Mouse (Mus musculus): ENCODE results near the gene Gm49369. TPM values are rescaled to one million over a fixed set of nuclear protein-coding genes. Genes with fewer than 3 reads are reported as not detected.

Gm49369 gene
- polyA plus RNA-seq, 1 experiment from 2014 or later, result 1.4 TPM

DNA sequence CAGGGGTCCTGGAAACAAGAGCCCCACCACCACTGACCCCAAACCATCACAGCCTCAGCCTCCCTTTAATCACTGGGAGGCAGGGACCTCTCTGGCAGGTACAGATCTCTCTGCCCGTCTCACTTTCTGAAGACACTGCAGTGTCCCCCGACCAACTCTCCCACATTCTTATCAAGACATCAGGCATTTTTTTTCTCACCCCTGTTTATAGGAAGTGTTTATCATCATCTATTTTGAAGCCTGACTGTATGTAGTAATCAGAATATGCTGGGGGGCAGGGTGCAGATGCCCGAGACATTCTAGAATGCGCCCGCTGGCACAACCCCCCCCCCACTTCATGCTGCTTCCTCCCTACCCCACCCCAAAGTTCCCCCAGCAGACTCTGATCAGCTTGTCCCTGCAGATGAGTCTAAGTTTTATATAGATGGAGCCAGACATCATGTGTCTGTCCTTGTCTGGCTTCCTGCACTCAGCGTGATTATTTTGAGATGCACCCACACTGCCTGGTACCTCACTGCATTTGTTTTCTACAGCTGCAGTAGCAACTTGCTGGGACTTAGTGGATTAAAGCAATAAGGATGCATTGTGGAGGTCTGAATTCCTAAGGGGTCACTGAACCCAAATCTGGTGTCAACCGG lies 17.8 kb upstream of the Gm49369 start:
- peaks cover 26% of the 10 kb centered on the region for H3K4me1 ChIP-seq (ENCODE audit: control insufficient read depth, low read depth, low read length)
- no peak overlapping the region for H3K4me3 ChIP-seq (ENCODE audit: low read depth, low read length)
- H3K9me3 ChIP-seq (replicated peaks; ENCODE audit: control insufficient read depth, low read length), result no peaks in the 10 kb centered on the region
- H3K27ac ChIP-seq (ENCODE audit: low read length), result no peak overlapping the region
- no peak for ATAC-seq (ENCODE audit: low read depth)
- no peaks in the 10 kb centered on the region for H3K36me3 ChIP-seq (ENCODE audit: control insufficient read depth, insufficient read depth)
- no peak overlapping the region for H3K4me2 ChIP-seq (ENCODE audit: low read depth, low read length)
- H3K27me3 ChIP-seq (ENCODE audit: control insufficient read depth, insufficient read depth, low read depth, low read length), result no peaks in the 10 kb centered on the region
- no peak overlapping the region for H3K9ac ChIP-seq (ENCODE audit: low read depth, low read length)
- 49% methylated on average over 7 of the region's 7 CpGs for WGBS (ENCODE audit: insufficient replicate concordance)

DNA sequence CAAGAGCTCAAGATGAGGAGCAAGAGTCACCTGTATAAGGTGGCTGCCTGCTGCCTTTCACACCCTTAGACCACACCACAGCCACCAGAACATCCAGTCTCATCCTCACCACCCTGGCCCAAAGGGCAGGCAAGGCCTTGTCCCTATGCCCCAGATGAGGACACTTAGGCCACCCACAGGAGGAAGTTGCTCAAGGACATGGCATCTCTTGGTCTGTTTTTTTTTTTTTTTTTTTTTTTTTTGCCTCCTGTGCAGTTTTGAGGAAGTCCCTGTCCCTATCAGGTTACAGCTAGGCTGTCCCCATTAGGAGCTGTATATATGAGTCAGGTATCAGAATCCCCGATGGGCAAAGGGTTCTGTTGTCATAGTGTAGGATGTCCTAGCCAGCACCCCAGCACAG lies 16.8 kb upstream of the Gm49369 start:
- Histone ChIP-seq H3K4me3 (ENCODE audit: low read depth, low read length) (no peak overlapping the region), H3K9ac (ENCODE audit: low read depth, low read length) (no peak overlapping the region), H3K27me3 (ENCODE audit: control insufficient read depth, insufficient read depth, low read depth, low read length) (no peaks in the 10 kb centered on the region), H3K27ac (ENCODE audit: low read length) (peak overlapping the region; percentile 46), H3K36me3 (ENCODE audit: control insufficient read depth, insufficient read depth) (no peaks in the 10 kb centered on the region), H3K4me2 (ENCODE audit: low read depth, low read length) (no peak overlapping the region), H3K4me1 (ENCODE audit: control insufficient read depth, low read depth, low read length) (peaks cover 36% of the 10 kb centered on the region), H3K9me3 (replicated peaks; ENCODE audit: control insufficient read depth, low read length) (no peaks in the 10 kb centered on the region)
- no peak for ATAC-seq (ENCODE audit: low read depth)
- WGBS (ENCODE audit: insufficient replicate concordance), result 12% methylated on average over 1 of the region's 1 CpGs

DNA sequence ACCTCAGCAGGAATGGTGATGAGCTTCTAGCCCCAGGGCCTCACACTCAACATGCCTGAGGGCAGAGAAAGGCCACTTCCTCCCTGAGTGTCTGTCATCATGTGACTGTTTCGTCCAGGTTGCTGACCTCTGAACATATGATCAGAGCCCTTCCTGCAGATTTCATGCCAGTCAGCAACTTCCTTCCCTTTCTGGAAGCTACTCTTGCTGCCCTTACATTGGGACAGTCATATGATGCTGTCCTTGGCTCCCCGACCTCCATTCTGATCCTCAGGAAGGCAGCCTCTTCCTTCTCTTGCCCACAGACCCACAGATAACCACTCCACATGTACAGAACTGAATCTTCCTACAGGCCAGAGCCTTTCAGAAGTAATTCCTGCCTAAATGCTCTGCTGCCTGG lies 15.6 kb upstream of the Gm49369 start:
- H3K4me2 ChIP-seq (ENCODE audit: low read depth, low read length), result no peak overlapping the region
- H3K27me3 ChIP-seq (ENCODE audit: control insufficient read depth, insufficient read depth, low read depth, low read length), result no peaks in the 10 kb centered on the region
- H3K27ac ChIP-seq (ENCODE audit: low read length), result peak overlapping the region; percentile 48
- peak; percentile 28 for ATAC-seq (ENCODE audit: low read depth)
- whole genome bisulfite sequencing (ENCODE audit: insufficient replicate concordance), result 25% methylated on average over 2 of the region's 2 CpGs
- no peak overlapping the region for H3K9ac ChIP-seq (ENCODE audit: low read depth, low read length)
- no peaks in the 10 kb centered on the region for H3K9me3 ChIP-seq (replicated peaks; ENCODE audit: control insufficient read depth, low read length)
- H3K36me3 ChIP-seq (ENCODE audit: control insufficient read depth, insufficient read depth), result no peaks in the 10 kb centered on the region
- H3K4me3 ChIP-seq (ENCODE audit: low read depth, low read length), result no peak overlapping the region
- H3K4me1 ChIP-seq (ENCODE audit: control insufficient read depth, low read depth, low read length), result peaks cover 45% of the 10 kb centered on the region

GRCm38 (mm10) chr7:142396611-142397010 lies 14.1 kb upstream of the Gm49369 start:
- 90% methylated on average over 1 of the region's 1 CpGs for WGBS (ENCODE audit: insufficient replicate concordance)
- no peak for ATAC-seq (ENCODE audit: low read depth)
- H3K4me3 ChIP-seq (ENCODE audit: low read depth, low read length), result no peak overlapping the region
- H3K4me1 ChIP-seq (ENCODE audit: control insufficient read depth, low read depth, low read length), result peaks cover 55% of the 10 kb centered on the region
- no peaks in the 10 kb centered on the region for H3K9me3 ChIP-seq (replicated peaks; ENCODE audit: control insufficient read depth, low read length)
- no peak overlapping the region for H3K9ac ChIP-seq (ENCODE audit: low read depth, low read length)
- no peak overlapping the region for H3K4me2 ChIP-seq (ENCODE audit: low read depth, low read length)
- peak overlapping the region; percentile 48; the same call in 1 of the 2 replicates for H3K27ac ChIP-seq (ENCODE audit: low read length)
- no peaks in the 10 kb centered on the region for H3K36me3 ChIP-seq (ENCODE audit: control insufficient read depth, insufficient read depth)
- H3K27me3 ChIP-seq (ENCODE audit: control insufficient read depth, insufficient read depth, low read depth, low read length), result no peaks in the 10 kb centered on the region

DNA sequence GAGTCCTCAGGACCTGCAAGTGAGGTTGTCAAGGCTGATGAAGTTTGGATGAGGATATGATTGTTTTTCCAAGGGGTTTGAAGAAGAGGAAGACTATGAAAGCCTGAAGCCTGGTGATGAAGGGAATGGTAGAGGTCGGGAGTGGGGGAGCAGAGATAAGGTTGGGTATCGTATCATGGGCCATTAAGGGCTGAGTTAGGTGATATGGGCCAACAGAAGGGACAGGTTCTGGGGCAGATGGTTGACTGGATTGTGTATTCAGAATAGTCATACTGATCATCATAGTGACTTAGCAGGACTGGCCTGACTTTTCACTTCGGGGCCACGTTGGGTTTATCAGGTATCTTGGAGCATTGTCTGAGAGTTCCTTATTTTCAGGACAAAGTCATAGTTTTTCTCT lies 13.0 kb upstream of the Gm49369 start:
- Histone ChIP-seq H3K27me3 (ENCODE audit: control insufficient read depth, insufficient read depth, low read depth, low read length) (no peaks in the 10 kb centered on the region), H3K9ac (ENCODE audit: low read depth, low read length) (no peak overlapping the region), H3K9me3 (replicated peaks; ENCODE audit: control insufficient read depth, low read length) (no peaks in the 10 kb centered on the region), H3K4me3 (ENCODE audit: low read depth, low read length) (no peak overlapping the region), H3K4me1 (ENCODE audit: control insufficient read depth, low read depth, low read length) (peaks cover 60% of the 10 kb centered on the region), H3K27ac (ENCODE audit: low read length) (peak overlapping the region; percentile 54), H3K36me3 (ENCODE audit: control insufficient read depth, insufficient read depth) (no peaks in the 10 kb centered on the region), H3K4me2 (ENCODE audit: low read depth, low read length) (no peak overlapping the region)
- ATAC-seq (ENCODE audit: low read depth), result peak; percentile 39
- WGBS (ENCODE audit: insufficient replicate concordance), result 19% methylated on average over 4 of the region's 4 CpGs

DNA sequence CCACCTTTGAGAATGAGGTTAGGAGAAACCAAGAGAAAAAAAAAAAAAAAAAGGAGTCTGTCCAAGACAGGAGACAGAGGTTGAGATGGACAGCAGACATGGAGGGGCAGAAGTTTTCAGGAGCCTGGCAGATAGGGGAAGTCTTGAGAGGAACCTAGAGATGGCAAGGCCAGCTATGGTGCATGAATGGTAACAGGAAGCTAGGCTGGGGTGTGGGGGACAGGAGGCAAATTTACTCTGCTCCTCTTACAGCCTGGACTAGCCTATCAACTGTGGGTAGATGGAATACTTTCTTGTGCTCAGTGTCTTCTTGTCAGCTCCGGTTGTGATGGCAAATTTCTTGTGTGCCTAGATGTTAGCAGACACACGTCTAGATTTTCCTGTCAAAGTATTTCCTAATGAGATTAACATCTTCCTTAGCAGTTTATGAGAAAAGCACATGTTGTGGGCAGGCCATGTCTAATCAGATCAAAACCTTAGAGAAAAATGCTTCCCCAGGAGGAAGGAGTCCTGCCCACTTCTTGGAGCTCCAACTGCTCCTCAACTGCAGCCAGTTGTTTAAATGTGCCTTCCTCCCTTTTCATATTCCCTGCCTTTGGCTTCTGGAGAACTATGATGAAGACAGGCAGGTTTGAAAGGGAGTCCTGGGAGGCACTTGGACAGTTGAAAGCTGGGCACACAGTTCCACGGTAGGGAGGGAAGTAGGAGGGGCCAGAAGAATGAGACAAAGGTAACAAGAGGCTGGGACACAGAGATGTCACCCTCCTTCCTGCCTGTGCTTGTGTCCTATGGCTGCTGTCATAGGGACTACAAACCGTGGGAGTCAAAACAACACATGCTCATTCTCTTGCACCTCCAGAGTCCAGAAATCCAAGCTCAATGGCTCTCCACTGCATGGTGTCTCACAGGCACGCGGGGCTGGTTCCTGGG lies 12.1 kb upstream of the Gm49369 start:
- Histone ChIP-seq H3K4me3 (ENCODE audit: low read depth, low read length) (no peak overlapping the region), H3K9me3 (replicated peaks; ENCODE audit: control insufficient read depth, low read length) (no peaks in the 10 kb centered on the region), H3K4me2 (ENCODE audit: low read depth, low read length) (no peak overlapping the region), H3K36me3 (ENCODE audit: control insufficient read depth, insufficient read depth) (no peaks in the 10 kb centered on the region), H3K4me1 (ENCODE audit: control insufficient read depth, low read depth, low read length) (peaks cover 60% of the 10 kb centered on the region), H3K9ac (ENCODE audit: low read depth, low read length) (no peak overlapping the region), H3K27ac (ENCODE audit: low read length) (peak overlapping the region; percentile 76), H3K27me3 (ENCODE audit: control insufficient read depth, insufficient read depth, low read depth, low read length) (no peaks in the 10 kb centered on the region)
- no peak for ATAC-seq (ENCODE audit: low read depth)
- 41% methylated on average over 6 of the region's 6 CpGs for WGBS (ENCODE audit: insufficient replicate concordance)

GRCm38 (mm10) chr7:142393191-142393590 lies 10.7 kb upstream of the Gm49369 start:
- Histone ChIP-seq H3K27ac (ENCODE audit: low read length) (peak overlapping the region; percentile 76), H3K4me3 (ENCODE audit: low read depth, low read length) (no peak overlapping the region), H3K9ac (ENCODE audit: low read depth, low read length) (peak overlapping the region; percentile 56), H3K9me3 (replicated peaks; ENCODE audit: control insufficient read depth, low read length) (no peaks in the 10 kb centered on the region), H3K36me3 (ENCODE audit: control insufficient read depth, insufficient read depth) (no peaks in the 10 kb centered on the region), H3K4me1 (ENCODE audit: control insufficient read depth, low read depth, low read length) (peaks cover 64% of the 10 kb centered on the region), H3K4me2 (ENCODE audit: low read depth, low read length) (peak overlapping the region; percentile 40), H3K27me3 (ENCODE audit: control insufficient read depth, insufficient read depth, low read depth, low read length) (no peaks in the 10 kb centered on the region)
- WGBS (ENCODE audit: insufficient replicate concordance), result 9% methylated on average over 4 of the region's 4 CpGs
- ATAC-seq (ENCODE audit: low read depth), result peak; percentile 87

DNA sequence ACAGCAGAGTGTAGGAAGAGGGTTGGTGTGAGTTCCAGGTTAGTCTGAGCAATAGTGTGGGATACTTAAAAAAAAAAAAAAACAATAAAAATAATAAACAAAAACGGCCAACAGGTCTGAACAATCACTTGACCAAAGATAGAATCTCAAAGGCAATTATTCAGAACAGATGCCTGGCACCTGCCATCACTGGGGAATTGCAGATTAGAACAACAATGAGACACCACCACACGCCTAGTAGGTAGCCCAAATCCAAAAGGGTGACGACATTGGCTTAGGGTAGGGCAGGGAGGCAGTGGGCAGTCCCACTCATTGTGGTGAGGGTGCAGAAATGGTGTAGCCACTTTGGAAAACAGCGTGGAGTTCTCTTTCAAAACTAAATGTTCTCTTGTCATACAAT lies 9.1 kb upstream of the Gm49369 start:
- H3K4me2 ChIP-seq (ENCODE audit: low read depth, low read length), result no peak overlapping the region
- H3K27me3 ChIP-seq (ENCODE audit: control insufficient read depth, insufficient read depth, low read depth, low read length), result no peaks in the 10 kb centered on the region
- H3K9ac ChIP-seq (ENCODE audit: low read depth, low read length), result no peak overlapping the region
- ATAC-seq (ENCODE audit: low read depth), result no peak
- H3K36me3 ChIP-seq (ENCODE audit: control insufficient read depth, insufficient read depth), result no peaks in the 10 kb centered on the region
- H3K4me1 ChIP-seq (ENCODE audit: control insufficient read depth, low read depth, low read length), result peaks cover 61% of the 10 kb centered on the region
- no peaks in the 10 kb centered on the region for H3K9me3 ChIP-seq (replicated peaks; ENCODE audit: control insufficient read depth, low read length)
- 55% methylated on average over 4 of the region's 4 CpGs for WGBS (ENCODE audit: insufficient replicate concordance)
- H3K27ac ChIP-seq (ENCODE audit: low read length), result peak overlapping the region; percentile 7
- no peak overlapping the region for H3K4me3 ChIP-seq (ENCODE audit: low read depth, low read length)

DNA sequence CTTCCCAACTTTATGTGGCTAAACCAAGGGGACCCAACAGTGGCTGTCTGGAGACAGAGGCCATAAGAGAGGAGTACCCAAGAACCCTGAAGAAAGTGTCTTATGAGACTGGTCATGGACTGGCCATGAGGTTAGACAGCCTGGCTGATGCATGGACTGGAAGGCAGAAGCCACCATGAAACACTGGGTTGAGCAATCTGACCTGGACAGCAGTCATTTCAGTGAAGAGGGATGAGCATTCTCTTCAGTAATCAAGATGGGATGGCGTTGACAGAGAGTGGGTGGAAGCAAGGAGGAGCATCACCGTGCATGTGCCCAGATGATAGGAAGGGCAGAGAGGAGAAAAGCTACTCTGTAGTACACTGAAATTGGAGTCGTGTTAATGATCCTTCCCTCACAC lies 8.6 kb upstream of the Gm49369 start:
- H3K27me3 ChIP-seq (ENCODE audit: control insufficient read depth, insufficient read depth, low read depth, low read length), result no peaks in the 10 kb centered on the region
- peaks cover 61% of the 10 kb centered on the region for H3K4me1 ChIP-seq (ENCODE audit: control insufficient read depth, low read depth, low read length)
- ATAC-seq (ENCODE audit: low read depth), result no peak
- H3K4me2 ChIP-seq (ENCODE audit: low read depth, low read length), result no peak overlapping the region
- no peak overlapping the region for H3K4me3 ChIP-seq (ENCODE audit: low read depth, low read length)
- no peaks in the 10 kb centered on the region for H3K36me3 ChIP-seq (ENCODE audit: control insufficient read depth, insufficient read depth)
- H3K9ac ChIP-seq (ENCODE audit: low read depth, low read length), result no peak overlapping the region
- H3K27ac ChIP-seq (ENCODE audit: low read length), result peak overlapping the region; percentile 7
- no peaks in the 10 kb centered on the region for H3K9me3 ChIP-seq (replicated peaks; ENCODE audit: control insufficient read depth, low read length)
- WGBS (ENCODE audit: insufficient replicate concordance), result 36% methylated on average over 3 of the region's 3 CpGs
